Mouse (Mus musculus) cortical plate, adult 2 months (tissue): ENCODE measurements at regions not wholly inside any gene's neighbourhood (a gene's known extent, or its start where the extent isn't known, plus 50 kb on each side); places are given as distances from the start of the nearest gene placed in this dataset.

Experiments used
- CTCF ChIP-seq: fragments of 200-500 bp; IDR thresholded peaks from 2 replicates; pipeline ENCODE4 v1.5.1; 2011; ENCODE audit warnings: mild to moderate bottlenecking, control low read depth, low read length; ENCODE audit not compliant: insufficient read depth; ENCODE audit errors: extremely low read depth
- POLR2A ChIP-seq: fragments of 200-500 bp; IDR thresholded peaks from 2 replicates; pipeline ENCODE4 v1.6.1; 2011; ENCODE audit warnings: mild to moderate bottlenecking, low read length, control low read depth; ENCODE audit not compliant: insufficient read depth; ENCODE audit errors: extremely low read depth

GRCm38 (mm10) chr1:127023100-127023499, 181.7 kb upstream of the Mgat5 start:
- TF ChIP-seq CTCF: no peak
- no peak for TF ChIP-seq POLR2A
